Mouse (Mus musculus) ES-Bruce4 (cell line): ENCODE measurements around the gene Mxd3. TPM values are rescaled to one million over a fixed set of nuclear protein-coding genes. Genes with fewer than 3 reads are reported as not detected.
A peak's percentile ranks its signal among the peaks of the same experiment; 100 is the strongest.

Experiments used
- H3K27ac ChIP-seq: 2 replicates; pipeline ENCODE4 v1.5.1; 2012; ENCODE audit warnings: low read length, inconsistent platforms; ENCODE audit not compliant: insufficient read depth
- H3K27me3 ChIP-seq: 2 replicates; pipeline ENCODE4 v1.6.1; 2012; ENCODE audit warnings: mild to moderate bottlenecking, low read length, inconsistent platforms; ENCODE audit not compliant: control insufficient read depth, poor library complexity, insufficient read depth, severe bottlenecking
- H3K36me3 ChIP-seq: 2 replicates; pipeline ENCODE4 v1.6.1; 2012; ENCODE audit warnings: inconsistent platforms, mild to moderate bottlenecking, low read length, moderate library complexity; ENCODE audit not compliant: control insufficient read depth, poor library complexity, insufficient read depth, severe bottlenecking
- H3K4me1 ChIP-seq: one replicate; pipeline ENCODE4 v1.8.1; 2011; ENCODE audit warnings: low read length; ENCODE audit not compliant: control insufficient read depth, insufficient read depth
- H3K4me3 ChIP-seq: 2 replicates; pipeline ENCODE4 v1.5.1; 2011; ENCODE audit warnings: low read depth, mild to moderate bottlenecking, low read length
- H3K9ac ChIP-seq: 2 replicates; pipeline ENCODE4 v1.6.1; 2012; ENCODE audit warnings: low read depth, mild to moderate bottlenecking, inconsistent platforms; ENCODE audit not compliant: poor library complexity, severe bottlenecking
- H3K9me3 ChIP-seq: replicated peaks from 2 replicates; pipeline ENCODE4 v1.6.1; 2012; ENCODE audit warnings: mild to moderate bottlenecking, low read length, inconsistent platforms; ENCODE audit not compliant: control insufficient read depth, poor library complexity, insufficient read depth, severe bottlenecking
- CTCF ChIP-seq: IDR thresholded peaks from one replicate; pipeline ENCODE4 v1.8.1; 2011; ENCODE audit warnings: low read depth, low read length
- EP300 ChIP-seq: IDR thresholded peaks from 2 replicates; pipeline ENCODE4 v1.6.1; 2011; ENCODE audit warnings: low read depth, low read length; ENCODE audit not compliant: insufficient read depth
- POLR2A ChIP-seq: IDR thresholded peaks from one replicate; pipeline ENCODE4 v1.8.1; 2011; ENCODE audit warnings: low read length; ENCODE audit not compliant: insufficient read depth
- polyA plus RNA-seq: library from polyadenylated mRNA; stranded (reverse); fragments of >200 nt; gene quantifications from 2 replicates; pipeline ENCODE4 v1.2.4, GENCODE M21; 2011; ENCODE audit warnings: low read depth; ENCODE audit not compliant: missing spikeins, insufficient read depth, insufficient read length

Gene Mxd3
- polyA plus RNA-seq, 1 experiment: 6.5 TPM

GRCm38 (mm10) chr13:55337341-55337975 lies 7.8 kb upstream of the Mxd3 start:
- no peaks in the 10 kb centered on the region for H3K27me3 ChIP-seq
- H3K9me3 ChIP-seq: no peaks in the 10 kb centered on the region
- no peaks in the 10 kb centered on the region for H3K4me1 ChIP-seq
- peak overlapping the region; percentile 68 for H3K27ac ChIP-seq
- TF ChIP-seq POLR2A (no peak), EP300 (no peak), CTCF (no peak)
- H3K9ac ChIP-seq: peak overlapping the region; percentile 42; the same call in 1 of the 2 replicates
- H3K36me3 ChIP-seq: no peaks in the 10 kb centered on the region
- H3K4me3 ChIP-seq: peak overlapping the region; percentile 6; the same call in 1 of the 2 replicates

GRCm38 (mm10) chr13:55335701-55336100 lies 6.1 kb upstream of the Mxd3 start:
- Histone ChIP-seq H3K4me1 (peaks cover 4% of the 10 kb centered on the region), H3K27ac (no peak overlapping the region; the same call in 1 of the 2 replicates), H3K36me3 (no peaks in the 10 kb centered on the region), H3K4me3 (no peak overlapping the region), H3K9me3 (no peaks in the 10 kb centered on the region), H3K27me3 (no peaks in the 10 kb centered on the region), H3K9ac (no peak overlapping the region)
- TF ChIP-seq EP300: no peak
- TF ChIP-seq CTCF: no peak
- no peak for TF ChIP-seq POLR2A

DNA sequence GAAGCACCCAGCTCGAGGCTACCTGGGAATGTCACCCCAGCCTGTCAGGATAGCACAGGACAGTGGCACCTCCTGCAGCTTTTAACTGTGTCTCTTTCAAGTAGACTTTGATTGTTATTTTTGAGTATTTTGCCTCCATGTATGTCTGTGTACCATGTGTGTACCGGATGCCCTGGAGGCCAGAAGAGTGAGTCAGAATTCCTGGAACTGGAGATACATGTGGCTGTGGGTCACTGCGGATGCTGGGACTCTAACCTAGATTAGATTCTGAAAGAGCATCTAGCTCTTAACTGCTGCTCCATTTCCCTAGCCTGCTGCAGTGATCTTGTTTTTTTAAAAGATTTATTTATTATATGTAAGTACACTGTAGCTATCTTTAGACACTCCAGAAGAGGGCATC lies 2.7 kb upstream of the Mxd3 start:
- H3K9ac ChIP-seq: no peak overlapping the region
- H3K36me3 ChIP-seq: no peaks in the 10 kb centered on the region
- no peak for TF ChIP-seq CTCF
- no peak for TF ChIP-seq EP300
- no peak for TF ChIP-seq POLR2A
- peaks cover 9% of the 10 kb centered on the region for H3K4me1 ChIP-seq
- H3K9me3 ChIP-seq: no peaks in the 10 kb centered on the region
- no peaks in the 10 kb centered on the region for H3K27me3 ChIP-seq
- H3K4me3 ChIP-seq: no peak overlapping the region
- no peak overlapping the region for H3K27ac ChIP-seq

DNA sequence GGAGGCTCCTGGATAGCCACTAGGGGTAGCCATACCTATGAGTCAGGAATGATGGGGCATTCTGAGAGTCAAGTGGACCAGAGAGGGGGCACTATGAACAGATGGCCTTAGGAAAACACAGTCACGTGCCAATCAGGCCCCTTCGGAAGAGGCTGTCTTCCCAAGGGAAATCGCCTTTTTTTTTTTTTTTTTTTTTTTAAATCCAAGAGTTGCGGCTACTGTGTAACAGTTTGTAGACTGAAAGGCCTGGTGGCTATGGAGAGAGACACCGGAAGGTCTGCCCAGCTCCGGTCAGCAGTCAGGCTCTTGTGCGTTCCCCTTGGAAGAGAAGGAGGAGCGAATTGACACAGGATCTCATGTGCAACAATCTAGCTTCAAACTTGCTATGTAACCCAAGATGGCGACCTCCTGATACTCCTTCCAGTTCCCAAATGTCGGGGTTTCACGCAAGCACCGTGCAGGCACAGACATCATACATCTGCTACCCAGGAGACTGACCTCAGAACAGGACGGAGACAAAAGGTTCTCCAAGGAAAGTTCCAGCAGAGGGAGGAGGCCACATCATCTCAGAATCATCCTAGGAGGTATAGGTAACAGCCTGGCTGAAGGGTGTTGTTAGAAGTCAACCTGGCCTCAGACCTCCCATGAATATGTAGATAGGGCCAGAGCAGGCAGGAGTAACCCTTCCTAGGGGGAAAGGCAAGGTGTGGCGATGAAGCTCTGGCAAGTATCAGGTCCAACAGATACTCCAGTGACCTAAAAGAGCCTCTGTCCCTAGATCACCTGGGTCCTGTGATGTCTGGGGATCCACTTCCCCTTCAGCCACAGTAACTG lies 1.2 kb upstream of the Mxd3 start:
- Histone ChIP-seq H3K27ac (peak overlapping the region; percentile 89), H3K4me3 (peak overlapping the region; percentile 84), H3K36me3 (0 out of 2 replicates have a peak, but pooled peaks cover 3% of the 10 kb centered on the region), H3K9me3 (no peaks in the 10 kb centered on the region), H3K9ac (peak overlapping the region; percentile 86), H3K4me1 (peaks cover 9% of the 10 kb centered on the region), H3K27me3 (no peaks in the 10 kb centered on the region)
- TF ChIP-seq POLR2A: no peak
- no peak for TF ChIP-seq EP300
- TF ChIP-seq CTCF: peak; percentile 46

DNA sequence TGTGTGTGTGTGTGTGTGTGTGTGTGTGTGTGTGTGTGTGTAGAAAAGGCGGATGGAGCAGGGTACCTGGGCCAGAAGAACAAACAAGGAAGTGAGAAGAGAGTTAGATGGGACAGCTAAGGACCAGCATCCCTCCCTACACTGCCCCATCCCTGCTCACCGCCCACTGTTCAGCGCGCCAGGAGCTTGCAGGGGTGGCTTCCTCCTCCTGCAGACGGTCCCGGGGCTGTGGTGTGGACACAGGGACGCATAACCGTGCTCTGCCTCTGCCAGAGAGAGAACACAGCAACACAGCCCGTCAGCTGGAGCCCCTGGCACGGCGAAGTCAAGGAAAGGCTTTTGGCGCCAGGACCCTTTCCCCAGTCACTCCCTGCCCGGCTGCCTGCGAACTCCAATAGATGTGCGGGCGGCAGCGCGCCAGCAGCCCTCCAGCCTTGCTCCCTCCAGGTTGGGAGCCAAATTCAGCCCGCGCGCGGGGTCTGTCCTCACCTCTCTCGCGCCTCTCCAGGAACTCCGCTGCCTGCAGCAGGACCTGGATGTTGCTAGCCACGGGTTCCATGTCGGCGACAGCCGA lies 427 bp downstream of the Mxd3 start:
- Histone ChIP-seq H3K36me3 (peaks cover 6% of the 10 kb centered on the region; the same call in 1 of the 2 replicates), H3K27me3 (no peaks in the 10 kb centered on the region), H3K9ac (peak overlapping the region; percentile 86), H3K27ac (no peak overlapping the region), H3K9me3 (no peaks in the 10 kb centered on the region), H3K4me1 (peaks cover 9% of the 10 kb centered on the region), H3K4me3 (peak overlapping the region; percentile 70)
- no peak for TF ChIP-seq CTCF
- no peak for TF ChIP-seq EP300
- TF ChIP-seq POLR2A: no peak

- H3K27ac ChIP-seq: no peak overlapping the region
- peaks cover 9% of the 10 kb centered on the region for H3K4me1 ChIP-seq
- TF ChIP-seq CTCF: no peak
- no peak for TF ChIP-seq POLR2A
- TF ChIP-seq EP300: no peak
- peaks cover 11% of the 10 kb centered on the region; the same call in 1 of the 2 replicates for H3K36me3 ChIP-seq
- H3K9me3 ChIP-seq: no peaks in the 10 kb centered on the region
- no peaks in the 10 kb centered on the region for H3K27me3 ChIP-seq
- H3K9ac ChIP-seq: no peak overlapping the region
- H3K4me3 ChIP-seq: peak overlapping the region; percentile 70; the same call in 1 of the 2 replicates
These were observed 982 bp downstream of the Mxd3 start for GRCm38 (mm10) chr13:55328641-55329040.
